Mouse (Mus musculus) midbrain, embryonic 16.5 days (tissue): ENCODE data around the gene Gys1. TPM values are rescaled to one million over a fixed set of nuclear protein-coding genes. Genes with fewer than 3 reads are reported as not detected.
"Not testable (repeated sequence)": the region's sequence is repeated elsewhere in the genome, so short reads cannot be mapped to it uniquely, and the experiment has no call there.

Experiments used
- ATAC-seq: fragments of 200-750 bp; cut with Nextera tagmentation; 2 replicates; pipeline ENCODE4 v1.8.0; 2017; ENCODE audit warnings: moderate TSS enrichment
- H3K27ac ChIP-seq: fragments of 300-500 bp; sonication (generic); 2 replicates; pipeline ENCODE4 v1.5.1; 2014; ENCODE audit warnings: mild to moderate bottlenecking, low read length, mixed read lengths
- H3K27me3 ChIP-seq: fragments of 300-500 bp; sonication (generic); 2 replicates; pipeline ENCODE4 v1.6.1; 2014; ENCODE audit warnings: low read depth, low read length, mixed read lengths; ENCODE audit not compliant: control insufficient read depth, insufficient read depth
- H3K36me3 ChIP-seq: fragments of 300-500 bp; sonication (generic); 2 replicates; pipeline ENCODE4 v1.6.1; 2014; ENCODE audit warnings: mild to moderate bottlenecking, low read length, moderate library complexity, mixed read lengths; ENCODE audit not compliant: control insufficient read depth, insufficient read depth
- H3K4me1 ChIP-seq: fragments of 300-500 bp; sonication (generic); 2 replicates; pipeline ENCODE4 v1.6.1; 2014; ENCODE audit warnings: mild to moderate bottlenecking, low read length, mixed read lengths; ENCODE audit not compliant: control insufficient read depth, insufficient read depth
- H3K4me2 ChIP-seq: fragments of 300-500 bp; sonication (generic); 2 replicates; pipeline ENCODE4 v1.6.1; 2014; ENCODE audit warnings: mild to moderate bottlenecking, low read length, mixed read lengths
- H3K4me3 ChIP-seq: fragments of 300-500 bp; sonication (generic); 2 replicates; pipeline ENCODE4 v1.5.1; 2014; ENCODE audit warnings: low read depth, mild to moderate bottlenecking, low read length, moderate library complexity, mixed read lengths
- H3K9ac ChIP-seq: fragments of 300-500 bp; sonication (generic); 2 replicates; pipeline ENCODE4 v1.6.1; 2014; ENCODE audit warnings: low read depth, low read length, mixed read lengths
- H3K9me3 ChIP-seq: fragments of 300-500 bp; sonication (generic); replicated peaks from 2 replicates; pipeline ENCODE4 v1.6.1; 2014; ENCODE audit warnings: mild to moderate bottlenecking, low read length, mixed read lengths; ENCODE audit not compliant: control insufficient read depth, poor library complexity, severe bottlenecking
- WGBS: fragments of 180-500 bp; shearing (Covaris S2); extraction: QIAGEN DNeasy Blood & Tissue Kit; methylation state at CpG from one replicate; pipeline ENCODE4 v1.1.7; 2014; 5-methylcytosine and 5-hydroxymethylcytosine counted together
- polyA plus RNA-seq: library from polyadenylated mRNA; unstranded; fragments of >200 nt; fragmentation: Nextera tagmentation; extraction: Ambion mirVana; gene quantifications from 2 replicates; pipeline ENCODE4 v1.2.1, GENCODE M21; 2015

Gys1 gene
- polyA plus RNA-seq: 20.9 and 21.8 TPM in 2 replicates

GRCm38 (mm10) chr7:45434203-45435015, at the start of gene Gys1:
TSS of gene Gys1 (plus strand) at chr7:45434844.
- no peaks in the 10 kb centered on the region for H3K9me3 ChIP-seq
- WGBS: under 1% methylated on average over 44 of the region's 45 CpGs

GRCm38 (mm10) chr7:45386077-45386476, 48.6 kb upstream of the Gys1 start:
- Histone ChIP-seq H3K9me3 (no peaks in the 10 kb centered on the region), H3K4me3 (no peak overlapping the region), H3K27ac (no peak overlapping the region), H3K27me3 (no peaks in the 10 kb centered on the region), H3K36me3 (peaks cover 66% of the 10 kb centered on the region), H3K9ac (no peak overlapping the region), H3K4me2 (no peak overlapping the region), H3K4me1 (no peaks in the 10 kb centered on the region)
- 93% methylated on average over 3 of the region's 3 CpGs for WGBS
- no peak for ATAC-seq

More at GRCm38 (mm10) chr7:45434203-45435015, at the start of gene Gys1:
- Histone ChIP-seq H3K27ac (peak within 1 kb of the TSS; percentile 87), H3K4me1 (peaks cover 30% of the 10 kb centered on the region), H3K27me3 (no peaks in the 10 kb centered on the region), H3K4me3 (peak within 1 kb of the TSS; percentile 87), H3K36me3 (peaks cover 5% of the 10 kb centered on the region; the same call in 1 of the 2 replicates), H3K4me2 (peak within 1 kb of the TSS; percentile 90), H3K9ac (peak within 1 kb of the TSS; percentile 85)
- ATAC-seq: peak; percentile 97

- Histone ChIP-seq H3K27me3 (no peaks in the 10 kb centered on the region), H3K36me3 (peaks cover 11% of the 10 kb centered on the region), H3K4me3 (peak overlapping the region; percentile 48), H3K4me1 (peaks cover 20% of the 10 kb centered on the region), H3K9me3 (no peaks in the 10 kb centered on the region), H3K27ac (peak overlapping the region; percentile 91), H3K4me2 (peak overlapping the region; percentile 92), H3K9ac (peak overlapping the region; percentile 69)
- WGBS: 0% methylated on average over 19 of the region's 20 CpGs
- peak; percentile 80 for ATAC-seq
These were observed 39.5 kb upstream of the Gys1 start for GRCm38 (mm10) chr7:45395129-45395541.

- WGBS: under 1% methylated on average over 60 of the region's 60 CpGs
- Histone ChIP-seq H3K36me3 (peaks cover 6% of the 10 kb centered on the region; the same call in 1 of the 2 replicates), H3K9ac (peak within 1 kb of the TSS; percentile 69), H3K27me3 (no peaks in the 10 kb centered on the region), H3K4me1 (peaks cover 20% of the 10 kb centered on the region), H3K9me3 (no peaks in the 10 kb centered on the region), H3K27ac (peak within 1 kb of the TSS; percentile 91), H3K4me3 (peak within 1 kb of the TSS; percentile 48), H3K4me2 (peak within 1 kb of the TSS; percentile 92)
- ATAC-seq: peak; percentile 96
These were observed 38.9 kb upstream of the Gys1 start, which contains the start of gene Snrnp70 for GRCm38 (mm10) chr7:45395578-45396336. TSS of gene Snrnp70 (minus strand) at chr7:45395742.

- H3K9ac ChIP-seq: peak overlapping the region; percentile 52; the same call in 1 of the 2 replicates
- not testable (repeated sequence) for H3K36me3 ChIP-seq, H3K27me3 ChIP-seq, H3K9me3 ChIP-seq
- peak overlapping the region; percentile 88; the same call in 1 of the 2 replicates for H3K27ac ChIP-seq
- H3K4me2 ChIP-seq: peak overlapping the region; percentile 62
- H3K4me3 ChIP-seq: peak overlapping the region; percentile 48
- peak; percentile 23; the same call in 1 of the 2 replicates for ATAC-seq
- H3K4me1 ChIP-seq: peaks cover 20% of the 10 kb centered on the region
- WGBS: 4% methylated on average over 3 of the region's 3 CpGs
These were observed 38.3 kb upstream of the Gys1 start for GRCm38 (mm10) chr7:45396337-45396775.

- Histone ChIP-seq H3K4me3 (no peak overlapping the region), H3K36me3 (peaks cover 1% of the 10 kb centered on the region; the same call in 1 of the 2 replicates), H3K9me3 (no peaks in the 10 kb centered on the region), H3K4me1 (peaks cover 20% of the 10 kb centered on the region), H3K27ac (no peak overlapping the region), H3K27me3 (no peaks in the 10 kb centered on the region), H3K9ac (no peak overlapping the region), H3K4me2 (no peak overlapping the region)
- no peak for ATAC-seq
- WGBS: 75% methylated on average over 2 of the region's 2 CpGs
These were observed 37.9 kb upstream of the Gys1 start for GRCm38 (mm10) chr7:45396787-45397186.

GRCm38 (mm10) chr7:45401521-45402085, 33.0 kb upstream of the Gys1 start:
- no peak overlapping the region for H3K4me3 ChIP-seq
- 69% methylated on average over 10 of the region's 10 CpGs for WGBS
- peaks cover 19% of the 10 kb centered on the region for H3K27me3 ChIP-seq
- H3K36me3 ChIP-seq: no peaks in the 10 kb centered on the region
- ATAC-seq: no peak
- no peaks in the 10 kb centered on the region for H3K9me3 ChIP-seq
- H3K27ac ChIP-seq: no peak overlapping the region
- H3K9ac ChIP-seq: no peak overlapping the region
- H3K4me2 ChIP-seq: no peak overlapping the region
- peaks cover under 1% of the 10 kb centered on the region; the same call in 1 of the 2 replicates for H3K4me1 ChIP-seq

- Histone ChIP-seq H3K4me1 (peaks cover 2% of the 10 kb centered on the region; the same call in 1 of the 2 replicates), H3K9me3 (no peaks in the 10 kb centered on the region), H3K4me3 (no peak overlapping the region), H3K27me3 (peaks cover 38% of the 10 kb centered on the region), H3K4me2 (no peak overlapping the region), H3K9ac (no peak overlapping the region), H3K36me3 (no peaks in the 10 kb centered on the region), H3K27ac (no peak overlapping the region)
- ATAC-seq: no peak
- WGBS: 44% methylated on average over 6 of the region's 6 CpGs
These were observed 30.9 kb upstream of the Gys1 start for GRCm38 (mm10) chr7:45403532-45404261.
